Mouse (Mus musculus): ENCODE measurements around the gene Lyrm4. TPM values are rescaled to one million over a fixed set of nuclear protein-coding genes. Genes with fewer than 3 reads are reported as not detected.

The Lyrm4 gene
- polyA plus RNA-seq (2021; fragmentation: Nextera tagmentation) = 126 and 154 TPM in 2 replicates
- long read RNA-seq, experiment 1, transcript Lyrm4-201 (3 exons, 2,086 nt) = major isoform, 23 of 24 reads
- long read RNA-seq, experiment 1, partial matches to known transcripts = 0 of 24 reads
- long read RNA-seq, experiment 1, other reads (novel, unspliced or antisense) = 1 of 24 reads
- long read RNA-seq, experiment 2, transcript Lyrm4-201 (3 exons, 2,086 nt) = major isoform, 136 of 142 reads
- long read RNA-seq, experiment 2, partial matches to known transcripts = 3 of 142 reads
- long read RNA-seq, experiment 2, other reads (novel, unspliced or antisense) = 3 of 142 reads

DNA sequence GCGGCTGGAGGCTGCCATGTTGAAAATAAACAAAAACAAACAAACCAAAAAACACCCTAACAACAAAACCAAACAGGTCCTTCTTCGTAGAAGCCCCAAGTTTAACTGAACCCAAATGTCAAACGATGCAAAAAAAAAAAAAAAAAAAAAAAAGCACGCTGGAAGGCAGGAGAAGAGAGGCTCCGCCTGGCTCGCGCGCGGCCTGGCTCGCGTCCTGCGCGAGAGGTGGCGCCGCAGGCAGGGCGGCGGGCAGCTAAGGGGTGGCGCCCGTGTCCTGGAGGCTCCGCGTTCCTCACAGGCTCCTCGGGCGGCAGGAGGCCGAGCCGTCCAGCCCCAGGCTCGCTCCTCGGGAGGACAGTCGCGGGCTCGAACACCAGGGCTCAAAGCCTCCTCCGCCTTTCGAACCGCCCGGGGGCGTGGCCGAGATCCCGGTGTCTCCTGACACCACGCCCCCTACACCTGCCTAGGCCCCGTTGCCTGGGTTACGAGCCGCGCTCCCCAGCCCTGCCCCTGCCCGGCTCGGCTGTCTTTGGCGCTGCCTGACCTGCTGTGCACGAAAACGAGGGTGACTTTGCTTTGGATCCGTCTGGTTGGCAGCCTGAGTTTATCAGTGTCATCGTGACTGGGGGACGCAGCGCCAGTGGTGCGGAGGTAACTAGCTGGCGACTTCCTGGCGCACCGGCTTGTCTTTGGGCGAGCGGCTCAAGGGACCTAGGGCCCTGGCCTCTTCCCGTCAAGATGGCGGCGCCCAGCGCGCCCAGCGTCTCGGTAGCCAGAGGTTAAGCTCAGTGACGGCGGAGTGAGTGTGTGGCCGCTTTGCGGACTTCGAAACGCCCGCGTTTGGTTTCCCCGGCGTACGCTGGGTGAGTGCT lies at the start of gene Lyrm4, which contains the start of gene Fars2:
Gene Lyrm4, minus strand, starts transcription at position 384 of the 872 bp plus-strand sequence.
Gene Fars2, plus strand, starts transcription at position 270 of the 872 bp plus-strand sequence.

DNA sequence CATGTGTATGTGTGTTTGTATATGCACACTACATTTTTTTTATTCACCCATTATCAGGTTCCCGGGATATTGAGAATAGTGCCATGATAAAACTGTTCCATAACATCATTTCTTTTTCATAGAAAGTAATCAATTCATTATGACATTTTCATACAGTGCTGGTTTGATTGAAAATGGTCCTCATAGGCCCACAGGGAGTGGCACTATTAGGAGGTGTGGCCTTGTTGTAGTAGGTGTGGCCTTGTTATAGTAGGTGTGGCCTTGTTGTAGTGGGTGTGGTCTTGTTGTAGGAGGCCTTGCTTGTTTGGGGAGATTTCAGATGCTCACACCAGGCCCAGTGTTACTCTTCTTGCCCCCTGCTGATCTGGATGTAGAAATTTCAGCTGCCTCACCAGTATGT lies 158.8 kb downstream of the Lyrm4 start, which contains the start of gene Ppp1r3g:
Gene Ppp1r3g, plus strand, starts transcription at position 301 of the 400 bp plus-strand sequence.

Other genes starting within 250 kb of the Lyrm4 start
- gene Rpp40, start 211.2 kb downstream of the Lyrm4 start, polyA plus RNA-seq (2021; fragmentation: Nextera tagmentation) = 8.0 and 10.2 TPM in 2 replicates
- gene Ppp1r3g, start 158.7 kb downstream of the Lyrm4 start, polyA plus RNA-seq (2021; fragmentation: Nextera tagmentation) = 16.8 and 18.6 TPM in 2 replicates
- 48.9 and 65.7 TPM in 2 replicates for gene Fars2, start 114 bp downstream of the Lyrm4 start, polyA plus RNA-seq (2021; fragmentation: Nextera tagmentation)